ENCODE assay signal across 9 mouse cellular contexts in the genomic region with DNA sequence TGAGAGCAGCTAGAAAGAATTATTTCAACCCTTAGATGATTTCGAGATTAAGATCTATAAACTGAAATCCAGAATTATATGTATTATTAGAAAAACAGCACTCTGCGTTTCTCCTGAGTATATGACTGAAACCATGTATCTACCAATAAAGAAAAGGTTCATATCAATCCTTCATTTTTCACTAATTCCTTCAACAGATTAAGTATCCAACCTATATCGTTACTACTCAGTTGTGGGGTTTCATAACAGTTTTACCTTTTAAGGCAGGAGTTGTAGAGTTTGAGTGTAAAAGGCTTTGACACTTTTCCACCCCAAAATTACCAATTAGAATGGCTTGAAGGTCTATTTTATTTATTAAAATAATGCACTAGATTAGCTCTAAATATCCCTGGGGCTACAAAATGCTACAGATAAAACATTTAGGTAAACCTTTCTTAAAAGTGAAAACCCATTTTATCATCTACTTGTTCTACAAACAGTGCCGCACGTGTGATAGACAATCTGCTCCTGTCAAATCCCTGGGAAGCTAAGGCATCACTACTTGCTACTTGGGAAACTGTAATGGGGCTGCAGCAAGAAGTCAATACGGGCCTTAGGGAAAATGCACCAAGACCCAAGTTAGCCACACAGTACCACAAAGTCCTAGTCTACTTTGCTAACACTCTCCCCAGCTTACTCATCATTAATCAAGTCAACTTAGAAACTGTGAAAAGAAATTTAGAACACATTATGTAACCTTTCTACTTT. TPM values are rescaled to one million over a fixed set of nuclear protein-coding genes. Genes with fewer than 3 reads are reported as not detected.
A peak's percentile ranks its signal among the peaks of the same experiment; 100 is the strongest.
DNase-seq lines count a peak whose midpoint lies in the region; ATAC-seq and TF ChIP-seq lines count a peak whose summit lies in the region.
"Had no signal": no experiment of that assay in that cellular context is flagged by ENCODE, and none has a peak within 500 bp of the region (broad histone marks: within the 10 kb centered on the region; RNA-seq: fewer than 3 reads in every experiment).

No protein-coding gene starts in this region.

- ATAC-seq in intestine, embryonic 15.5 days: no peak
- ATAC-seq in neural tube, embryonic 13.5 days (ENCODE audit: low read depth): no peak
- no peak for ATAC-seq in granulocyte monocyte progenitor cell, adult 5-6 weeks (replicated peaks; ENCODE audit: poor library complexity, severe bottlenecking)

- peak overlapping the region; percentile 64 for H3K4me3 ChIP-seq in liver, adult 2 months (ENCODE audit: insufficient read depth, low read depth, low read length)
- H3K4me3 ChIP-seq in cortical plate, adult 2 months (ENCODE audit: insufficient read depth, low read length): peak overlapping the region; percentile 70; the same call in 1 of the 2 replicates
- peak overlapping the region; percentile 26 for H3K4me3 ChIP-seq in intestine, embryonic 15.5 days (replicated peaks)
- peak overlapping the region; percentile 100 for H3K4me3 ChIP-seq in neural tube, embryonic 13.5 days

- 15% methylated on average over 6 of the region's 6 CpGs for WGBS in liver, adult 2 months
- 30% methylated on average over 6 of the region's 6 CpGs for WGBS in intestine, embryonic 15.5 days
- 48% methylated on average over 6 of the region's 6 CpGs for WGBS in neural tube, embryonic 13.5 days

- no peak for TF ChIP-seq POLR2A in liver, adult 2 months (IDR thresholded peaks at IDR 0.05; ENCODE audit: extremely low read depth, insufficient read depth, low read length)
- TF ChIP-seq POLR2A in cortical plate, adult 2 months (IDR thresholded peaks at IDR 0.05; ENCODE audit: extremely low read depth, insufficient read depth, low read length): no peak

- peaks cover 19% of the 10 kb centered on the region for H3K79me2 ChIP-seq in liver, adult 2 months (ENCODE audit: control insufficient read depth, insufficient read depth, low read length)

- peaks cover 21% of the 10 kb centered on the region for H3K4me1 ChIP-seq in liver, adult 2 months (ENCODE audit: control insufficient read depth, insufficient read depth, low read length)
- peaks cover 2% of the 10 kb centered on the region; the same call in 1 of the 2 replicates for H3K4me1 ChIP-seq in cortical plate, adult 2 months (ENCODE audit: control insufficient read depth, insufficient read depth, low read length)
- peaks cover 4% of the 10 kb centered on the region; the same call in 1 of the 2 replicates for H3K4me1 ChIP-seq in intestine, embryonic 15.5 days (replicated peaks)
- peaks cover 38% of the 10 kb centered on the region for H3K4me1 ChIP-seq in neural tube, embryonic 13.5 days (replicated peaks)

- DNase-seq in liver, adult 2 months (ENCODE audit: extremely low read depth, low read depth, low spot score): peak; percentile 61
- DNase-seq in liver: no peak
- no peak for DNase-seq in gastrocnemius, postnatal 25 days
- no peak for DNase-seq in right cerebral cortex, postnatal 4 days
- DNase-seq: cerebellum, adult 9-11 months had no signal

- no peaks in the 10 kb centered on the region for H3K9me3 ChIP-seq in intestine, embryonic 15.5 days
- no peaks in the 10 kb centered on the region for H3K9me3 ChIP-seq in neural tube, embryonic 13.5 days

- peak overlapping the region; percentile 60 for H3K4me2 ChIP-seq in intestine, embryonic 15.5 days (replicated peaks)
- peak overlapping the region; percentile 88 for H3K4me2 ChIP-seq in neural tube, embryonic 13.5 days

- no peaks in the 10 kb centered on the region for H3K27me3 ChIP-seq in liver, adult 2 months (ENCODE audit: control insufficient read depth, insufficient read depth, low read length)
- no peaks in the 10 kb centered on the region for H3K27me3 ChIP-seq in intestine, embryonic 15.5 days (replicated peaks)
- no peaks in the 10 kb centered on the region for H3K27me3 ChIP-seq in neural tube, embryonic 13.5 days

- no peak for TF ChIP-seq CTCF in liver, adult 2 months (IDR thresholded peaks at IDR 0.05; ENCODE audit: low read depth, low read length)
- TF ChIP-seq CTCF in cortical plate, adult 2 months (IDR thresholded peaks at IDR 0.05; ENCODE audit: extremely low read depth, insufficient read depth, low read length): no peak

- 0 out of 2 replicates have a peak overlapping the region, but pooled peaks have one; percentile 4 for H3K27ac ChIP-seq in liver, adult 2 months (replicated peaks; ENCODE audit: insufficient read depth, low read depth, low read length)
- H3K27ac ChIP-seq in cortical plate, adult 2 months (ENCODE audit: insufficient read depth, low read length): no peak overlapping the region
- H3K27ac ChIP-seq in intestine, embryonic 15.5 days: no peak overlapping the region
- H3K27ac ChIP-seq in neural tube, embryonic 13.5 days (replicated peaks): no peak overlapping the region

- H3K9ac ChIP-seq in liver, adult 2 months (ENCODE audit: low read depth, low read length): peak overlapping the region; percentile 40
- no peak overlapping the region for H3K9ac ChIP-seq in intestine, embryonic 15.5 days
- H3K9ac ChIP-seq in neural tube, embryonic 13.5 days: 0 out of 2 replicates have a peak overlapping the region, but pooled peaks have one; percentile 45

- peaks cover 4% of the 10 kb centered on the region; the same call in 1 of the 2 replicates for H3K36me3 ChIP-seq in liver, adult 2 months (ENCODE audit: control insufficient read depth, insufficient read depth, low read length)
- no peaks in the 10 kb centered on the region for H3K36me3 ChIP-seq in intestine, embryonic 15.5 days
- H3K36me3 ChIP-seq in neural tube, embryonic 13.5 days: no peaks in the 10 kb centered on the region

RNA-seq across cellular contexts. Expression of a gene that starts 2.1 kb away (rescaled TPM):
- total RNA-seq in liver, adult 2 months (2014; rRNA removed): 57.9 and 65.8 TPM in 2 replicates
- 16.5 and 17.7 TPM in 2 replicates for polyA plus RNA-seq in liver, adult 2 months (2012; rRNA removed)
- polyA plus RNA-seq in cortical plate, adult 2 months (2012; rRNA removed): 58.0 and 60.6 TPM in 2 replicates
- polyA plus RNA-seq in intestine, embryonic 15.5 days (2015; fragmentation: Nextera tagmentation; extraction: Ambion mirVana): 138 and 140 TPM in 2 replicates
- 106 and 124 TPM in 2 replicates for polyA plus RNA-seq in neural tube, embryonic 13.5 days (2015; fragmentation: Nextera tagmentation; extraction: Ambion mirVana)
- 269 and 272 TPM in 2 replicates for total RNA-seq in granulocyte monocyte progenitor cell, adult 5-6 weeks (2014; fragmentation: Nextera tagmentation)
- total RNA-seq in granulocyte monocyte progenitor cell, adult 5-6 weeks (2017): 334 and 405 TPM in 2 replicates
- total RNA-seq in gastrocnemius, postnatal 25 days (2021): 10 to 100 TPM; 74.9 to 81.8 TPM

RNA-seq across cellular contexts. Expression of a gene that starts 23.0 kb away (rescaled TPM):
- 23.8 and 23.9 TPM in 2 replicates for total RNA-seq in liver, adult 2 months (2014; rRNA removed)
- 6.4 and 6.5 TPM in 2 replicates for polyA plus RNA-seq in liver, adult 2 months (2012; rRNA removed)
- polyA plus RNA-seq in cortical plate, adult 2 months (2012; rRNA removed): 44.2 and 46.3 TPM in 2 replicates
- polyA plus RNA-seq in intestine, embryonic 15.5 days (2015; fragmentation: Nextera tagmentation; extraction: Ambion mirVana): 32.0 TPM in 2 replicates
- polyA plus RNA-seq in neural tube, embryonic 13.5 days (2015; fragmentation: Nextera tagmentation; extraction: Ambion mirVana): 38.8 and 39.9 TPM in 2 replicates
- total RNA-seq in granulocyte monocyte progenitor cell, adult 5-6 weeks (2014; fragmentation: Nextera tagmentation): 27.0 and 54.3 TPM in 2 replicates
- 19.8 and 19.9 TPM in 2 replicates for total RNA-seq in granulocyte monocyte progenitor cell, adult 5-6 weeks (2017)
- total RNA-seq in gastrocnemius, postnatal 25 days (2021): 1 to 10 TPM; 7.7 to 9.3 TPM

RNA-seq across cellular contexts. Expression of a gene that starts 32.6 kb away (rescaled TPM):
- 0.09 and 0.27 TPM in 2 replicates for total RNA-seq in liver, adult 2 months (2014; rRNA removed)
- polyA plus RNA-seq in liver, adult 2 months (2012; rRNA removed): 0.02 TPM in 1 of 2 replicates, not detected in the other
- 17.2 and 18.0 TPM in 2 replicates for polyA plus RNA-seq in cortical plate, adult 2 months (2012; rRNA removed)
- polyA plus RNA-seq in intestine, embryonic 15.5 days (2015; fragmentation: Nextera tagmentation; extraction: Ambion mirVana): 1.1 and 1.3 TPM in 2 replicates
- 12.6 and 13.4 TPM in 2 replicates for polyA plus RNA-seq in neural tube, embryonic 13.5 days (2015; fragmentation: Nextera tagmentation; extraction: Ambion mirVana)
- total RNA-seq in granulocyte monocyte progenitor cell, adult 5-6 weeks (2014; fragmentation: Nextera tagmentation): 1.3 and 3.8 TPM in 2 replicates
- total RNA-seq in granulocyte monocyte progenitor cell, adult 5-6 weeks (2017): 1.2 and 1.4 TPM in 2 replicates
- under 1 TPM; 0.05 to 0.15 TPM for total RNA-seq in gastrocnemius, postnatal 25 days (2021)

Comparison
In these comparisons a context has a peak if more than half of its experiments do, and no peak if none do; other contexts are left out.
1. H3K4me3 ChIP-seq: peak in every context shown above with its lines; median percentile 100 in neural tube, embryonic 13.5 days; 70 in cortical plate, adult 2 months; 64 in liver, adult 2 months; 26 in intestine, embryonic 15.5 days.